In genomic region chr2:60449732-60450131, GRCm38 (mm10) we compare ENCODE assay signal across 15 mouse cellular contexts.
A peak's percentile ranks its signal among the peaks of the same experiment; 100 is the strongest.
DNase-seq lines count a peak whose midpoint lies in the region; ATAC-seq lines count a peak whose summit lies in the region.
"Had no signal": no experiment of that assay in that cellular context is flagged by ENCODE, and none has a peak within 500 bp of the region (broad histone marks: within the 10 kb centered on the region; RNA-seq: fewer than 3 reads in every experiment).

No protein-coding gene starts in this region.

- no peak overlapping the region for H3K27ac ChIP-seq in forebrain, embryonic 16.5 days (ENCODE audit: low read length)
- no peak overlapping the region for H3K27ac ChIP-seq in forebrain, embryonic 12.5 days
- H3K27ac ChIP-seq: embryonic facial prominence, embryonic 13.5 days had no signal

- no peaks in the 10 kb centered on the region for H3K9me3 ChIP-seq in forebrain, embryonic 16.5 days (ENCODE audit: control insufficient read depth, low read length)
- H3K9me3 ChIP-seq in forebrain, embryonic 12.5 days: no peaks in the 10 kb centered on the region
- H3K9me3 ChIP-seq: embryonic facial prominence, embryonic 13.5 days; G1E had no signal

- H3K4me1 ChIP-seq in forebrain, embryonic 16.5 days (replicated peaks; ENCODE audit: control insufficient read depth, insufficient read depth, low read length): peaks cover 7% of the 10 kb centered on the region
- peaks cover 3% of the 10 kb centered on the region for H3K4me1 ChIP-seq in forebrain, embryonic 12.5 days

- H3K4me2 ChIP-seq in forebrain, embryonic 16.5 days (ENCODE audit: low read length): no peak overlapping the region
- no peak overlapping the region for H3K4me2 ChIP-seq in forebrain, embryonic 12.5 days
- H3K4me2 ChIP-seq: embryonic facial prominence, embryonic 13.5 days had no signal

- H3K9ac ChIP-seq in forebrain, embryonic 16.5 days (replicated peaks; ENCODE audit: low read depth, low read length): no peak overlapping the region
- H3K9ac ChIP-seq in forebrain, embryonic 12.5 days: no peak overlapping the region
- H3K9ac ChIP-seq: embryonic facial prominence, embryonic 13.5 days had no signal

- no peaks in the 10 kb centered on the region for H3K27me3 ChIP-seq in forebrain, embryonic 16.5 days (replicated peaks; ENCODE audit: control insufficient read depth, insufficient read depth, low read length)
- H3K27me3 ChIP-seq in forebrain, embryonic 12.5 days: no peaks in the 10 kb centered on the region
- H3K27me3 ChIP-seq: embryonic facial prominence, embryonic 13.5 days had no signal

- H3K4me3 ChIP-seq in forebrain, embryonic 16.5 days (replicated peaks; ENCODE audit: low read length): no peak overlapping the region
- H3K4me3 ChIP-seq in forebrain, embryonic 12.5 days (replicated peaks): no peak overlapping the region
- H3K4me3 ChIP-seq: embryonic facial prominence, embryonic 13.5 days; myocyte had no signal

- 41% methylated on average over 6 of the region's 6 CpGs for WGBS in forebrain, embryonic 16.5 days
- WGBS in forebrain, embryonic 12.5 days: 81% methylated on average over 6 of the region's 6 CpGs

- peak; percentile 49; the same call in 1 of the 2 replicates for ATAC-seq in forebrain, embryonic 16.5 days
- no peak for ATAC-seq in forebrain, embryonic 12.5 days (ENCODE audit: low FRiP score)
- ATAC-seq in granulocyte monocyte progenitor cell, adult 5-6 weeks (replicated peaks; ENCODE audit: poor library complexity, severe bottlenecking): peak; percentile 33; the same call in 1 of the 2 replicates
- ATAC-seq in CD4-positive, CD25-positive, alpha-beta regulatory T cell, adult 4 months: no peak
- ATAC-seq: activated CD4-positive, CD25-positive, alpha-beta regulatory T cell, adult 4 months had no signal

- no peaks in the 10 kb centered on the region for H3K36me3 ChIP-seq in forebrain, embryonic 16.5 days (ENCODE audit: control insufficient read depth, insufficient read depth)
- no peaks in the 10 kb centered on the region for H3K36me3 ChIP-seq in forebrain, embryonic 12.5 days (replicated peaks)
- H3K36me3 ChIP-seq: embryonic facial prominence, embryonic 13.5 days; G1E had no signal

- peak; percentile 6 for DNase-seq in right cerebral cortex, postnatal 4 days
- DNase-seq in right cerebral cortex, postnatal 14 days: no peak
- no peak for DNase-seq in testis, postnatal 14 days (ENCODE audit: low spot score)
- DNase-seq in adrenal gland, adult (ENCODE audit: inconsistent age in 2 of 2, low spot score in 1 of 2): no peak
- DNase-seq: cerebellum, adult 9-11 months; heart, postnatal 14 days; layer of hippocampus, adult 9-11 months had no signal

Comparison
In these comparisons a context has a peak if more than half of its experiments do, and no peak if none do; other contexts are left out.
1. ATAC-seq: peak in forebrain, embryonic 16.5 days (single experiment) and granulocyte monocyte progenitor cell, adult 5-6 weeks (single experiment); none in forebrain, embryonic 12.5 days (single experiment) and CD4-positive, CD25-positive, alpha-beta regulatory T cell, adult 4 months (single experiment).